Mouse (Mus musculus) forelimb bud, embryonic 11.5 days (tissue): Measurements from ENCODE around the gene Ntn4.

Source experiments
- DNase-seq: peaks from one replicate; pipeline ENCODE4 v3.0.0-alpha.2; 2012; ENCODE audit warnings: low read depth, low spot score

Ntn4 gene

DNA sequence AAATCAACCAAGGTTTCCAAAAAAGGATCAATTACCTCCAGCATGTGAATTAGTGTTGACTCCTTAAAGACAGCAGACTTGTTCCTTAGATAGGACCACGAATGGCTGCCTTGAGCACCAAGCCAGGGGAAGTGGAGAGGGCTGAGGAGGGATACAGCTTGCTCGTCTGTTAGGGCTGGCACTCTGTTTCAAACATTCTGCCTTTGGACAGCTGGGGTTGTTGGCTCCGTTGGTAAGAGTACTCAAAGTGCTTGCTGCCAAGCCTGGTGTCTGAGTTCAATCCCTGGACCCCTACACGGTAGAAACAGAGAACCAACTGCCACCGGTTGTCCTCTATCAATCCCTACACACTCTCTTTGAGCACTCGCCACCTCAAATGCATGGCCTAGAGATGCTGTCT lies 90.0 kb downstream of the Ntn4 start:
- no peak for DNase-seq

DNA sequence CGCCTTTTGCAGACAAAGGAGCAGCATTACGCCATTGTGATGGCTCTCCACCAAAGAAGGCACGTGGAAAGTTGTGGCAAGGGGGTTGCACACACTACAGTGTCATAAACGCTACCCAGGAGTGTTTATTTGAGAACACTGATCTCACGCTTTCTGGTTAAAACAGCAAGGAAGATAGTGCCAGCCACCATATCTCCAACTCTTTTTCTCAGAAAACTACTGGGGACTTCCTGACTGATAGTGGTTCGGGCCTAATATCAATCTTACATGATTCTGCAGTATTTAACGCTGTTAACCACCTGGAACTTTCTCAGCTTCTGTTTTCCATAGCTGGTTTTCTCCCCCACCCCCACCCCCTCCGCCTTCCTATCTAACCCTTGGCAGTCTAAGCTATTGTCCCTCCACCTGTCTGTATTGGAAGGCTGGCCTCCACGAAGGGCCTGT lies 90.8 kb downstream of the Ntn4 start:
- no peak for DNase-seq

DNA sequence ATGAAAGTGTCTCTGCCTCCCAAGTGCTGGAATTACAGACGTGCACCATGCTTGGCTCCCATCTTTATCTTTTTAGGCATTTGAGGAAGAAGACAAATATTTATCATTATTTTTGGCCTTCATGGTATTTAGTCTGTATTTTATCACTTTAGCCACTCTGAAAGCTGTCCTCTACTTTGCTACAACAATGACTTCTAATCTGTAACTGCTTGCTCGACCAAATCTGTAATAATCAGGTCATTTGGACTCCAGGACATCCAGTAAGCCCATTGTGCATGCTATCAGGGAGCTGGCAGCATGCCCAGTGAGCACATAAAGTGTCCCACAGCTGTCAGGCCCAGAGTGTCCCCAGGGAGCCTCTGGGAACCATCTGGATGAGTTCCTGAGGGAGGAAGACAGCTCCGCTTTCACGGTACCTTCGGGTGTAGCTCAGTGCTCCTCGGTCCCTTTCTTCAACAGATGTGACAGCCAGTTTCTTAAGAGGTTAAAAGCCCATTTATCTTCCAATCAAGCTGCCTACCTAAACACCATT lies 95.7 kb downstream of the Ntn4 start:
- no peak for DNase-seq

DNA sequence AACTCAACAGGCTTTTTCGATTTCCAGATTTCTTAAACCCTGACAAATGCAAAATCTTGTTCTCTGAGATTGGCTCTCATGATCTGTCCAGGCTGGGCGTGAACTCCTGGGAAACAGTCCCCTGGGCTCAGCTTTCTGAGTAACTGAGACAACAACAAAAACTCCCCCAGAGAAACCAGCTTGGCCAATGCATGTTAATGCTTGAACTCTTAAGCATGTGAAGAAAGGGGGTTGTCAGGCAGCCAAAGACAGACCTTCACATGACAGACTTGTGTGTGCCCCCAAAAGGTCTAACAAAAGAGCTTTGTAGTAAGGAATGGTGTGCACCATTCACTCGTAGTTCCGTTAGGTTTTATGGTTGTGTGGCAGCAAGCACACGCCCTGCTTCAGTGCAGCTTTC lies 96.6 kb downstream of the Ntn4 start:
- DNase-seq, result no peak

DNA sequence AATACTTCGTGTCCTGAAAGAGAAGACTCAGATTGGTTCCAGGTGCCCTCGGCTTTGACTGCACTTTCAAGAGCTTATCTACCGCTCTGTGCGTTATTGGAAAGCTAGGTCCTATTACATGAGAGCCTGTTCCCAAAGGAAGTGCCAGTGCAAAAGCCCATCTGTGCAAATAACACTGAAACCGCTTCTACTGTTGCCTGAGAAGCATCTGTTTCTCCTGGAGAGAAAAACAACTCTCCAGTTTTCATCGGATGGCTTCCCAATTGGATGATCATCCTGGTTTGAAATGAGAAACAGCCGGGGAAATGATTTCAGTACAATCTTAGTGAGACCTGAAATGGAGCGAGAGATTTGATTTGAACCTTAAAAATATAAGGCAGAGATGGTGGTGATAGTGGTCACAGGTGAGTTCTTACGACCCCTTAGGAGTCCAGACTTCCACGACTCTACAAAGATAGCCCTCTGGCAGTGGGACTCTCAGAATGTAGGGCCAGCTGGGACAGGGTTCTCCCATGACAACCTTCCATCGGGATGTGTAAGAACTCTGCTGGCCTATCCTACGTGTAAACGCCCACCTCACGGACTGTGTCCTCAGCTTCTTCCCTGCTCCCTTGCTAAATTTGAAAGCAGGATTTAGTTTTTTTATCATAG lies 101.1 kb downstream of the Ntn4 start:
- no peak for DNase-seq

DNA sequence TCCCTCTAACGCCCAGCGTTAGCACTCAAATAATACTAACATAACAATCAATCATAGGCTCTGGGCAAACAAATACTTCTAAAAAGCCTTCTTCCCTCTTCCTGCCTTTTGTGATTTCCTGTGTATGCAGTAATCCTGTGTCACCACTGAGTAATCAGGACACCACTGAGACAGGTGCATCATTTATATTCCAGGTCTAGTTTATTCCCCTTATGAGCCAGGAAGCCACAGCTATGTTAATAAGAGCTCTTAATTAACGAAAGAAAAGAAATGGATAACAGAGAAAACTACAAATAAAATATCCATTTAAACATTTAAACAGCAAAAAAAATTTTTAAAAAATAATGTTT lies 101.6 kb downstream of the Ntn4 start:
- DNase-seq, result no peak

DNA sequence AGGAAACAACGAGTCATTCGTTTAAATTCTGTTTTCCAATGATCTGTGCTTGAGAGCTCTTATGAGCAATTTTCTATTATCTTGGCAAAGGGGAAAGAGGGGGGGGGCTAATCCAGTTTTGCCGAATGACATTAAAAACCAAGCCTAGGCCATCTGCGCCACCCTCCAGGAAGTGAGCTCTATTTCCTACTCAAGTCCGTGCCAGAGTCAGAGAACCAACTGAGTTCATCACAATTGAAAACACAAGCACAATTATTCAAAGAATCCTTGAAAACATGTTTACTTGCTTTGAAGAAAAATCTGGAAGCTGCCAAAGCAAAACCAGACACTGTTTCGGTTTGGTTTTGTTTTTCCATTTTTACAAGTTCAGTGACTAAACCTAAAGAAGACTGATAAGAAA lies 102.1 kb downstream of the Ntn4 start:
- no peak for DNase-seq

DNA sequence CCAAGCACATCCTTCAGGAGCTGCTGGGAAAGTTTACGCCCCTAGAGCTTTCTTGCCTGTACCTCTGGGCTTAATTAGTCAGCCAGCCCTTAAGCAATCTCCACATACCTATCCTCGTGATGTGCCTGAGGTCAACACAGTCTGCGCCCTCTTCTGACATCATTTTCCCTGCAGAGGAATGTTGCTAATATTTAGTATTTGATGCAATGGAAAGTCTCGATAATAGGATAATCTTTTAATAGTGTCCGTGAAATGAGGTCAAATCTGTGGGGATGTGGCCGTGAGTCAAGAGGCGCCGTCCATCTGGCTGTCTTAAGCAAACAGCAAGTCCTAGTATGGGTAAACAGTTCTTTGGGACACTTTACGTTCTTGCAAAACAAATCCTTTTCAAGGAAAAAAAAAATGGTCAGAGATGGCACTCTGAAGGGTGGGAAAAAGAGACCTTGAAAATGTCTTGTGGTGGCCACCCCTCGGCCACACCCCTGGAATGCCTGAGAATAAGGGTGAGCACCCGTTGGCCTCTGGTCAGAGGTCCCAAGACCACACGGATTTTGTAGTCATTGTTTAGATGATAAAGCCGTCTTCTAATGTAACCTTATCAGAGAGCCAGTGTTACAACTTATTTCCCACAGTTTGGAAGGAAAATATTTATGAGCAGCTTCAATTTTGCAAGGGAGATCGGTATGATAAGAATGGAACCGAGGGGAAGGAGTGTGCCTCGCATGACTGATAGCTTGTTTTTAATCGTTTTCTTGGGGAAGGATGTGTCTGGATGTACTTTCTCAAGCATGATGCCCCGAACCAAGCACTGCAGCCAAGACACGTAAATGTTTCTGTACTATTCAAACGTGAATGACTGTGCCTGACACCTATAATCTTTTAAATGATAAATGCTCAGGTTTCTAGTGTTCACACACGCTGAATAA lies 109.0 kb downstream of the Ntn4 start:
- DNase-seq, result no peak

DNA sequence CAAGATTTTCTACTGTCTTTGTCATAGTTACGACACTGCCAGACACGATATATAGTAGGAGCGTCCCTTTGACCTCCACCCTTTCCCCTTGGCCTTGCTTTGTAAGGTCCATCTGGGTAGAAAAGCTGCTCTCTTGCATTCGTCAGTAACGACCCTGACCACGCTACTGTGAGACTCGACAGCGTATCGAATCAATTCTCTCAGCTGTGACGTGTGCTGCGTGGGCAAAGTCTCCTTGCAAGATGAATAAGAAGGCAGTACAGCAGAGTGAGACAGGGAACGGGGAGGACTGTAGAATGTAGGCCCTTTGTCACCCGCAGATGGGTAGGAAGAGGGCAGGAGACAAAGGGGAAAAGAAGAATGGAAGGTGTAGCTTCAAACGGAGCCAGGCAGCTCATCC lies 110.8 kb downstream of the Ntn4 start:
- DNase-seq, result no peak

DNA sequence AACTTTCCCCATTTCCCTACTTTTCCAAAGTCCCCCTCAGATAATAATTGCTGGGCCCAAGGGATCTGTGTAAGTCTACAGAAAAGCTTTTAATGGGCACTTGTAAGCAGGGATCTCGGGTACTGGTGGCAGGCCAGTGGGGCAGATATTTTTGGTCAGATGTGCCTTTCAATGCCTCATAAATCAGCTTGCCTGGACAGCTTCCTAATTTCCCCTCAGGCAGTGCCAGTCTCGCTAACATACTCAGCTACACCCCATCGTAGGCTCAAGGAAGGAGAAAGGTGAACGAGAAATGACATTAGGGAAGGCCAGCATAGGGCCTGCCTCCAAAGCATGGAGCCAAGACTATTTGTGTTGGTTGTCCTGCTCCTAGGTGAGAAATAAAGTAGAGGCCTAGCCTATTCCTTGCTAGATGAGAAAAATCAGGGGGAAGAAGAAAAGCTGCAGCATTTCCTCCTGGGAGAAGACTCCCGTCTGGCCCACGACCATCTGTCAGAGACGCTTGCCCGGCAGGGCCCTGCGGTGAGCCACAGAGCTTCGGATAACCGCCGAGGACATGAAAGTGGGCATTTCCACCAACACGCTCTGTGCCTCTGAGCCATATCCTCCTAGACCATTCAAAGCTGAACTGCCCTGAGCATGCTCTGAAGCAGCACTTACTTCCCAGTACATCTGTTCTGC lies 113.4 kb downstream of the Ntn4 start:
- DNase-seq, result no peak

DNA sequence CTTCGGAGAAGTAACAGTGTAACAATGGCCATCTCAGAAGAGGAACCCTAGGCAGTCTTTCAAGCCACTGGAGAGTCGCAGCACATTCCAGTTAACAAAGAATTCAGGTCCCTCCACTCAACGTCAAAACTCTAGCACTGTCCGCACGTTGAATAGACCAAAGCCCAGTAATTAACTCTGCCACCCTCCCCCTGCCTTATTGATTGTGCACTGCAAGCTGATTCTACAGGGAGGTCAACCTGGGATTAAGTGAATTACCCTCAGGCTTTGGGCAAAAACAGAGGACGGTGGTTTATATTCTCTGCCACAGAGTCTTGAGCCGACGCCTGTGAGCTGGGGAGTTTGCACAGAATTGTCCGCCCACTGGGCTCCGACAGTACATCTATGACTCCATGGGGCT lies 115.7 kb downstream of the Ntn4 start:
- DNase-seq, result no peak

DNA sequence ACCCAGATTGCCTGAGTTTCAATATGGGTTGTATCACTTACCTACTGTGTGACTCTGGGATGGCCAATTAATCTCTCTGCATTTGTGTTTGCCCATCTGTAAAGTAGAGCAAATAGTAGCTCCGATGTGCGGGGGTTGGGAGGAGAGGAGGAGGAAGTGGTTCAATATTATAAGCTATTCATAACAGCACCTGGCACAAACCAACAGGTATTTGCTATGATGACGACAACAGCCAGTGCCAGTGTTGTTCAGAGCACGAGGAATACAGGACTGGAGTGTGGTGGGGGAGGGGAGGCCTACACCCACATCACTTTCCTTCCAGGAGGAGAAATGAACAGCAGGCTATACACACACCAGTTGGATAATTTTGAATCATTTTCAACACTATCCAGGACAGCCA lies 119.2 kb downstream of the Ntn4 start:
- DNase-seq, result no peak

DNA sequence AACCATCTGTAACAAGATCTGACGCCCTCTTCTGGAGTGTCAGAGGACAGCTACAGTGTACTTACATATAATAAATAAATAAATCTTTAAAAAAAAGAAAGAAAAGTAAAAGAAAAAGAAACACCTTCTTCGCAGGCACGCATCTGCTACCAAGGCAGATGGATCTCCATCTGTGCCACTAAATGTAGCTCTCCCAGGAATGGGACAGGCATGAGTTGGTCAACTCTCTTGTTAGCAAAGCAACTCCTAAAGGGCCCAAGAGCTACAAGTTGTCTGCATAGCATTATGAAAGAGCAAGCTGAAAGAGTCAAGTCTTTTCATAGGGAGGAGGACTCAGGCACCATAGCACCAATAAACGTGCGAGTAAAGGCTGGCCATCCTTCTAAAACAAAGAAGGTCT lies 119.9 kb downstream of the Ntn4 start:
- DNase-seq, result no peak

DNA sequence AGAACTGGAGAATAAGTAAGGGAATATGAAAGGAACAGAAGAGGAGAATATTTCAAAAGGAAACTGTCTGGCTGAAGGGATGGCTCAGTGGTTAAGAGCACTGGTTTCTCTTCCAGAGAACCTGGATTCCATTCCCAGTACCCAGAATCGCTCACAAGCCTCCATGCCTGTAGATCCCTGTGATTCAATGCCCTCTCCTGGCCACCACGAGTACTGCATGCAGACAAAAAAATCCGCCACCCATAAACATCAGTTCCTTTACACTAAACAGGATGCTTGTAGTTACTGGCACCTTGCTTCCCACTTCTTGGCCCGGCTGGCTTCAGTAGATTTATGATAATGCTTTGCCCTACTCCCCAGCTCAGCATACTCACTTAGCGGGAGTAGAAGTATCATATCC lies 122.6 kb downstream of the Ntn4 start:
- DNase-seq, result peak; percentile 29

DNA sequence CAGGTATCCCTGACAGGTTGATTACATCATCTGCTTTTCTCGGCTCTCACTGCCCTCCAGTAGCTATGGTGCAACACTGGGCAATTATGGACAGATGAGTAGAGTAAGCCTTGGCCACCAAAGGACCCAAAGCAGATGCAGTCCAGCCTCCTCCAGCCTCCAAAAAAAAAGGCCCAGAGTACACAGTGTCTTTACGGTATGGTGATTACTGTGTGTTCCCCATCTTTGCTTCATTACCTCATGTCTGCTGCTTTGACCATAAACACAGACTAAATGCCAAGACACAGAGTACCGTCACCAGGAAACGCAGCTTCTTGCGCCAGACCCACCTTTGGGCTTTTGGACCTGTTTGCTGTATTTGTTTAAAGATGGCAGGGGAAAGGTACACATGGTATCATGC lies 125.7 kb downstream of the Ntn4 start:
- DNase-seq, result no peak

DNA sequence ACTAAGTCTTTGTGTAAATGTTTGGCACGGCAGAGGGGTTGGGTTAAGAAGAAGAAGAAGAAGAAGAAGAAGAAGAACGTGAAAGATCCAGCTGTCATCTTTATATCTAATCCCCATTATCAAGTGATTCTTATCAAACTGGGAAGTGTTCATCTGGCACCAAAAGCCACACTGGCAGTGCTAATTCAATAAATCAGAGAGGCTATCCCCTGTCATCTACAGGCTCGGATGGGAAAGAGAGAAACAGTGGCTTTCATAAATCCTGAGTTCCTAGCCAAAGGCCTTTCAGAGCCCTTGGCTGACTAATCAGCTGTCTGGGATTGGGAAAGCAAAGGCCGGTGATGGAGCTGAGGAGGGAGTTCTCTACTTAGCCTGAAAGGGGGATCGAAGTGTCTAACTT lies 126.8 kb downstream of the Ntn4 start:
- no peak for DNase-seq

DNA sequence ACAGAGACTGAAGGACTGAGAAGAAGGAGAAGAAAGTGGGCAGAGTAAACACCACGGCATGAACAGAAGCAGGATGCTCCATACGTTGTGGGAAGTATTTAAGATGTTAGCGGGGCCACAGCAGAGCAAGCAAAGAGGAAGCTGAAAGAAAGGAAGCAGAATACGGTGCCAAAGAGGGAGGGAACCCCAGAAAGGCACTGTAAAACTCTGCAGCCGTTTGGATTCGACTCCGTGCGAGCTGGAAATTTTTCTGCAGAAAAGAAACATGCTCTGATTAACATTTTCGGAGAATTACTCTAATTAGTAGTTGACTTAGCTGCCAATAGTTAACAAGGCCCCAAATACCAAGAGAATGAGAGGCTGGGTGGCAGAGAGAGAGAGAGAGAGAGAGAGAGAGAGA lies 127.7 kb downstream of the Ntn4 start:
- DNase-seq, result no peak

DNA sequence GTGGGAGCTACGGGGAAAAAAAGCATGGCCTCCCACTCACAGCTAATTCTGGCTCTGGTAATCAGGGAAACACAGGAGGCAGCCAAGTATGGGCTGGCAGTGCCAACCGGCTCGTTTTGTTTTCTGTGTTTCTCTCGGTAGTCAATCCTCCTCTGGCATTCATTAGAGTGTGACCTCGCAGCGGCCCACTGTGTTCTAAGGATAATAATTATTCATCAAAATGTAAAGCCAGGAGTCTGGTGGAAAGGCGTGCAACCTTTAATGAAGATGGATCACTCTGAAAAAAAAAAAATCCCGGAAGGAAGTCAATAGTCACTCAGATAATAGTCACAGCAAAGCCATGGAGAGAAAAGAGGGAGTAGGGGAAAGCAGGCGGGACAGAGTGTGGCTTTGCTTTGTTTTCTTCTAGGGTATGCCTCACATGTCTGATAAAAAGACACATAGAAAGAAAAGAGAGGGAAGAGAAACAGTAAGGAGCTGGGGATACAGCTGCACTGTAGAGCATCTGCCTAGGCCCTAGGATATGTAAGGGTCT lies 131.5 kb downstream of the Ntn4 start:
- DNase-seq, result no peak

DNA sequence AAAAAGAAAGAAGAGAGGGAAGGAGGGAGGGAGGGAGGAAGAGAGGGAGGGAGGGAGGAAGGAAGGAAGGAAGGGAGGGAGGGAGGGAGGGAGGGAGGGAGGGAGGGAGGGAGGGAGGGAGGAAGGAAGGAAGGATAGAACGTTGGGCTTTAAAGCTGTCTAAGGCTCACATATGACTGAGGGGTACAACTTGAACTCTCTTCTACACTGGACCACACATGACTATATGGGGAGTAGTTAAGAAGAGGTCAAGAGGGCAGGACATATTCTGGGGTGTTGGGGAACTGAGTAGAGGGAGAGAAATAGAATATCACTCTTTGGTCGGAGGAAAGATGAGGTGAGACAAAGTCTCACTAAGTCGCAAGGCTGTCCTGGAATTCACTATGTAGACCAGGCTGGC lies 132.0 kb downstream of the Ntn4 start:
- DNase-seq, result no peak

DNA sequence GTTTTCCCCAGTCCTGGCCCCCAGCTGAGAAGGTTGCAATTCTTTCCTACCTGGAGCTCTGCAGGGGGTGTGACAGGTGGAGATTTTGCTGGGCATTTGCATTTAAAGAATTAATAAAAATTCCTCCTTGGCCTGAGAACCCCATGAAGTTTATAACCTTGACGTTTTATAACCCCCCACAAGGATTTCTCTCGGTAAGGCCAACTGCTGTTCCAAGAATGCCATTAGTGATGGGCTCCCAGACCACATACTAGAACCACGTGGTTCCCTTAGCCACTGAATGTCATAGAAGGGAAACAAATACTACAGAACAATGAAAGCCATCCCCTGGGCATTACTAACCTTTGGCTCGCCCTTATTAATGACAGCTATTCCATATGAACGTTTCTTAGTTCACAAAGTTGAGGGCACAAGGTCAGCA lies 136.3 kb downstream of the Ntn4 start:
- peak; percentile 63 for DNase-seq

DNA sequence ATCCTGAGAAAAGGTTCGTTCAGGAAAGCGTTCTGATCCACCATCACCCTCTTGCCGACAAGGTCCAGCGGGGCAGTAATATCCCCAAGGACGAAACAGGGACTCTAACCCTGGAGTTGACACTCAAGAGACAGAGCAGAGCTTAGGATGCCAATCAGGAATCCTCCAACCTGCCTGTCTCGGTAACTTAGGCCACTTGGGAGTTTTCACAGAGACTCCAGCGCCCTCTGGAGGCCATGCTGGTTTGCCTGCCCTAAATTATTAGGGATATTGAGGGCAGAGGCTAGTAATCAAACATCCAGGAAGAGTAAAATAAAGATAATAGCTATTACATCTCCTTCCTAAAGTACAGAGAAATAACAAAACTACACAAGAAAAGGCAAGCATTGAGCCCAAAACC lies 136.9 kb downstream of the Ntn4 start:
- DNase-seq, result peak; percentile 27
